Mouse (Mus musculus): ENCODE measurements around the gene U2surp. TPM values are rescaled to one million over a fixed set of nuclear protein-coding genes. Genes with fewer than 3 reads are reported as not detected.
A peak's percentile ranks its signal among the peaks of the same experiment; 100 is the strongest.

The U2surp gene
- polyA plus RNA-seq, 1 experiment = 6.6 TPM

DNA sequence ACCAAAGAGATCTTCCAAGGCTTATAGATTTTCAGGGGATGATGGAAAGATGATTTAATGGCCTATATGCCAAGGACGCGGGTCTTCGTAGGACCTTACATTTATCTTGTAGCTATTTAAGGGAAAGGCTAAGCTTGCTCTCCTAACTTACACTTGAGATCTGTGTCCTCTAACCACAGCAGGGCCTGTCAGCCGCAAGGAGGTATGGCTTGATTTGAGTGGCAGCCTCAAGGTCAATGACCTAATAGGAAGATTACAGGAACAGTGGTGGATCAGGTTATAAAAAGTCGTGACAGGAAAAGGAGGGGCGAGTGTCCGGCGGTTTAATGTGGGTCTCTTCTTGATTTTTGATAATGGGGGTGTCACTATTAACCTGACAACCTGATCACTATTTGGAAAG lies 61.2 kb downstream of the U2surp start:
- 99% methylated on average over 8 of the region's 8 CpGs for WGBS
- no peaks in the 10 kb centered on the region for H3K27me3 ChIP-seq (ENCODE audit: control insufficient read depth, insufficient read depth, low read length)
- no peak overlapping the region for H3K4me3 ChIP-seq (ENCODE audit: control insufficient read depth, insufficient read depth, low read length)
- no peak for DNase-seq
- TF ChIP-seq POLR2A (IDR thresholded peaks at IDR 0.05; ENCODE audit: control insufficient read depth, extremely low read depth, insufficient read depth, low read length, poor library complexity) (no peak), CTCF (IDR thresholded peaks at IDR 0.05; ENCODE audit: borderline replicate concordance, control insufficient read depth, extremely low read depth, insufficient read depth, low read length, poor library complexity) (no peak)
- H3K36me3 ChIP-seq (ENCODE audit: control insufficient read depth, insufficient read depth, low read length) = no peaks in the 10 kb centered on the region
- no peaks in the 10 kb centered on the region for H3K4me1 ChIP-seq (replicated peaks; ENCODE audit: control insufficient read depth, insufficient read depth, low read length)
- H3K27ac ChIP-seq (ENCODE audit: control insufficient read depth, insufficient read depth, low read length) = no peak overlapping the region

DNA sequence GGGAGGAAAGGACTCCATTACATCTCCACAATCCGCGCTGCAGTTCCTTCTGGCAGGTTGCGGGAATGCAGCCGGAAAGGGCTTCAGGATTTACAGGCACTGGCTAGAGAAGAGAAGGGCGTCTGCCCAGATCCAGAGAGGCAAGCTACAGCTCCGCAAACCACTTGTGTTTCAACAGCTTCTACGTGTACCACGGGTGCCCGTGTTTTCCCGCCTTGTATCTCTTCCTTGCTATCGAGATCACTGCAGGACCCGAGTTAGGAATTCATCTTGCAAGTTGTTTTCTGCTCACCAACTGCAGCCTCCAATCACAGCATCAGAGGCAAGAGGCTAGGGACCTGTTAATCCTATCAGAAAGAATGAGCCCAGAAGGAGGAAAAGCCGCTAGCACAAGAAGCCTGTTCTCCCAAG lies 69.5 kb downstream of the U2surp start:
- H3K4me1 ChIP-seq (replicated peaks; ENCODE audit: control insufficient read depth, insufficient read depth, low read length) = no peaks in the 10 kb centered on the region
- TF ChIP-seq CTCF (IDR thresholded peaks at IDR 0.05; ENCODE audit: borderline replicate concordance, control insufficient read depth, extremely low read depth, insufficient read depth, low read length, poor library complexity) (no peak), POLR2A (IDR thresholded peaks at IDR 0.05; ENCODE audit: control insufficient read depth, extremely low read depth, insufficient read depth, low read length, poor library complexity) (no peak)
- no peak overlapping the region for H3K4me3 ChIP-seq (ENCODE audit: control insufficient read depth, insufficient read depth, low read length)
- 63% methylated on average over 13 of the region's 13 CpGs for WGBS
- no peak overlapping the region for H3K27ac ChIP-seq (ENCODE audit: control insufficient read depth, insufficient read depth, low read length)
- no peaks in the 10 kb centered on the region for H3K36me3 ChIP-seq (ENCODE audit: control insufficient read depth, insufficient read depth, low read length)
- no peak for DNase-seq
- H3K27me3 ChIP-seq (ENCODE audit: control insufficient read depth, insufficient read depth, low read length) = no peaks in the 10 kb centered on the region; the same call in 1 of the 2 replicates

DNA sequence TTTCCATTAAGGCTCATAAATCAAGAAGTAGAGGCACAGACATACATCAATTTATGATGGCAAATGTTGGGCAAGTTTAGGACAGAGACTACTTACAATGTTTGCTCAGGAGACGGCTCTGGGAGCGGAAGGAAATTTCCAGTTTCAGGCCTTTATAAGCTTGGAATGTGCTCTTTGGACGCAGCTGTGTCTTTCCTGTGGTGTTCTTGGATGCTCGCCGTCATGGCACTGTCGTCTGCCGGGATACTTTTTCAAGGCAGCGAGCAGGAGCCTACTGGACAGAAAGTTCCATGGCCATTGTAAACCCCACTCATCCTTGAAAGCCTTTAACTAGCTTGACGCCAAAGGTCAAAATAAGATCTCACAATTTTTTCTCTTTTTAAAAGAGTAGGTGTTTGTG lies 73.9 kb downstream of the U2surp start:
- TF ChIP-seq CTCF (IDR thresholded peaks at IDR 0.05; ENCODE audit: borderline replicate concordance, control insufficient read depth, extremely low read depth, insufficient read depth, low read length, poor library complexity) (no peak), POLR2A (IDR thresholded peaks at IDR 0.05; ENCODE audit: control insufficient read depth, extremely low read depth, insufficient read depth, low read length, poor library complexity) (no peak)
- no peak overlapping the region for H3K27ac ChIP-seq (ENCODE audit: control insufficient read depth, insufficient read depth, low read length)
- WGBS = 95% methylated on average over 9 of the region's 9 CpGs
- H3K36me3 ChIP-seq (ENCODE audit: control insufficient read depth, insufficient read depth, low read length) = no peaks in the 10 kb centered on the region
- H3K27me3 ChIP-seq (ENCODE audit: control insufficient read depth, insufficient read depth, low read length) = no peaks in the 10 kb centered on the region; the same call in 1 of the 2 replicates
- no peak overlapping the region for H3K4me3 ChIP-seq (ENCODE audit: control insufficient read depth, insufficient read depth, low read length)
- DNase-seq = no peak
- H3K4me1 ChIP-seq (replicated peaks; ENCODE audit: control insufficient read depth, insufficient read depth, low read length) = no peaks in the 10 kb centered on the region

DNA sequence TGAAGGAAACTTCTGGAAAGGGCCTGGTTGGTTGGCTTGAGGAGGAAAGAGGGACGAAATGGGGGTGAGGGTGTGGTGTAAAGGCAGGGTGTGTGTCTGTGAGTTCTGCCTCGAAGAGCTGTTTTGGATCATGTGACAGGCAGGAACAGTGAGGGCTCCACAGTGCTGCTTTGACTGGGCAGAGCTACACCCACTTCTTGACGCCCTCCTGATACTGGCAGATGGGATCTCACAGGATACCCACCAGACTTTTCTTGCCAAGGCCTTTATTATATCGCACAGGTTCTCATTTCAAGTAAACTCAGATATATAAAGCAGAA lies 75.5 kb downstream of the U2surp start:
- Histone ChIP-seq H3K27me3 (ENCODE audit: control insufficient read depth, insufficient read depth, low read length) (no peaks in the 10 kb centered on the region), H3K4me3 (ENCODE audit: control insufficient read depth, insufficient read depth, low read length) (no peak overlapping the region), H3K27ac (ENCODE audit: control insufficient read depth, insufficient read depth, low read length) (no peak overlapping the region), H3K36me3 (ENCODE audit: control insufficient read depth, insufficient read depth, low read length) (no peaks in the 10 kb centered on the region), H3K4me1 (replicated peaks; ENCODE audit: control insufficient read depth, insufficient read depth, low read length) (no peaks in the 10 kb centered on the region)
- TF ChIP-seq CTCF (IDR thresholded peaks at IDR 0.05; ENCODE audit: borderline replicate concordance, control insufficient read depth, extremely low read depth, insufficient read depth, low read length, poor library complexity) (no peak), POLR2A (IDR thresholded peaks at IDR 0.05; ENCODE audit: control insufficient read depth, extremely low read depth, insufficient read depth, low read length, poor library complexity) (no peak)
- WGBS = 82% methylated on average over 4 of the region's 4 CpGs
- DNase-seq = no peak

DNA sequence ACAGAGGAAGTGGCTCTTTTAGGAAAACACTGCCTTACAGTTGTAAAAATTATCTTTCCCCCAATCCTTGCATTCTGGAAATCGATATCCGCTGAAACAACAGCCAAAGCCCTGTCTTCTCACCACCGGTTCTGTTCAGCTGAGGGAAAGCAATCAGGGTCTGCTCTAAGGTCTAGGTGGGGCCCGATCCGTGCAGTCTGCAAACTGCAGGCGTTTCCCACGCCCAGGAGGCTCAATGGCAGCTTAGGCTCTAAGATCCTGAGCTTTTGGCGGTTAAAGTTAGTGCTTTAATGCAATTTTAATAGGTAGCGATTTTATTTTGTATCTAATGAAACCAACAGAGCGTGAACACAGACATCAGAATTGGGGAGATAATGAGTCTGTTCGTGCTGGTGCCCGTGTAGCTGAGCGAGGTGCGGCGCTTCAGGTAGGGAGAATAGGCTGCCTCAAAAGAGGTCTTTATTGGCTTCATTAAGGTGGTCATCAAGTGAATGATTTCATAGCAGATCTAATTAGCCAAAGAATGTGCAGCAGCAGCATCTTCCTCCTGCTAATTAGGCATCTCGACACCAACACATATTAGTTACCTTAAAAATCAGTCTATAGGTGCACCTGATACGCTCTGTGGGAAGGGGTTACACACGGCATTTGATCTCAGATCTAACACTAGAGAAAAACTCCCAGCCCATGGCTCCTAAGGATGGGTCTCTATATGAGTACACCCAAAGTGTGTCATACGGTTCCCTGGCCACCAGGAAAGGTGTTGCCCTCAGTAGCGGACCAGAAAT lies 76.1 kb downstream of the U2surp start:
- DNase-seq = no peak
- whole genome bisulfite sequencing = 92% methylated on average over 20 of the region's 20 CpGs
- Histone ChIP-seq H3K27me3 (ENCODE audit: control insufficient read depth, insufficient read depth, low read length) (no peaks in the 10 kb centered on the region), H3K4me1 (replicated peaks; ENCODE audit: control insufficient read depth, insufficient read depth, low read length) (no peaks in the 10 kb centered on the region), H3K27ac (ENCODE audit: control insufficient read depth, insufficient read depth, low read length) (no peak overlapping the region), H3K36me3 (ENCODE audit: control insufficient read depth, insufficient read depth, low read length) (no peaks in the 10 kb centered on the region), H3K4me3 (ENCODE audit: control insufficient read depth, insufficient read depth, low read length) (no peak overlapping the region)
- no peak for TF ChIP-seq POLR2A (IDR thresholded peaks at IDR 0.05; ENCODE audit: control insufficient read depth, extremely low read depth, insufficient read depth, low read length, poor library complexity)
- TF ChIP-seq CTCF (IDR thresholded peaks at IDR 0.05; ENCODE audit: borderline replicate concordance, control insufficient read depth, extremely low read depth, insufficient read depth, low read length, poor library complexity) = no peak

DNA sequence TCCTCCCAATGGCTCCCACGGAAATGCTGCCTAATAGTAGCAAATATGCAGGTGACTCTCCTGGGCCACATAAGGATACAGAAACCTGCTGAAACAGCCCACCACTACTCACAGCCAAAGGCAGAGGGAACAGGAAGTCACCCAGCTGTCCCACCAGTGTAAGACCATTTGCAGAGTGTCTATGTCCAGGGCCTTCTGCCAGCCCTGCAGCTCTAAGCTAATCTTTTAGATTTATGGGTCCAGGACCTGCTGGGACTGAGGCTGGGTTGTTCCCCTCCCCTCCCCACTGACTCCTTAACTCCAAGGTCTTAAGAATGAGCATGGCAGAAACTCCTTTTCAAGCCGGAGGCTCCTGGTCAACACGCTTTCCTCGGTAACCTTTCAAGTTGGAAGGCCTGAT lies 83.5 kb downstream of the U2surp start:
- Histone ChIP-seq H3K27ac (ENCODE audit: control insufficient read depth, insufficient read depth, low read length) (no peak overlapping the region), H3K36me3 (ENCODE audit: control insufficient read depth, insufficient read depth, low read length) (no peaks in the 10 kb centered on the region), H3K4me3 (ENCODE audit: control insufficient read depth, insufficient read depth, low read length) (no peak overlapping the region), H3K27me3 (ENCODE audit: control insufficient read depth, insufficient read depth, low read length) (no peaks in the 10 kb centered on the region), H3K4me1 (replicated peaks; ENCODE audit: control insufficient read depth, insufficient read depth, low read length) (no peaks in the 10 kb centered on the region)
- DNase-seq = no peak
- TF ChIP-seq CTCF (IDR thresholded peaks at IDR 0.05; ENCODE audit: borderline replicate concordance, control insufficient read depth, extremely low read depth, insufficient read depth, low read length, poor library complexity) (no peak), POLR2A (IDR thresholded peaks at IDR 0.05; ENCODE audit: control insufficient read depth, extremely low read depth, insufficient read depth, low read length, poor library complexity) (no peak)
- 91% methylated on average over 4 of the region's 4 CpGs for WGBS

DNA sequence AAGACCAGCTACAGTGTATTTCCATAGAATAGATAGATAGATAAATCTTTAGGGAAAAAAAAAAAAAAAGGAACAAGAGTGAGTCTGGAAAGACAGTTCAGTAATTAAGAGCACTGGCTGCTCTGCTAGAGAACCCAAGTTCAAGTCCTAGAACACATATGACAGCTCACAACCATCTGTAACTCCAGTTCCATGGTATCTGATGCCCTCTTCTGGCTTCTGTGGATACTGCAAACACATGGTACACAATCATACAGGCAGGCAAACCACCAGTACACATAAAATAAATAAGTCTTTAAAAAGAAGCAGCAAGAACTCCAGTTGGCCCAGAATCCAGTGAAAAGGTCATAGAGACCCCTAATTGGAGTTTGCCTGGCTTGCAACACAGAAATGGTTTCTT lies 97.9 kb downstream of the U2surp start:
- TF ChIP-seq POLR2A (IDR thresholded peaks at IDR 0.05; ENCODE audit: control insufficient read depth, extremely low read depth, insufficient read depth, low read length, poor library complexity) (no peak), CTCF (IDR thresholded peaks at IDR 0.05; ENCODE audit: borderline replicate concordance, control insufficient read depth, extremely low read depth, insufficient read depth, low read length, poor library complexity) (no peak)
- no peak overlapping the region for H3K4me3 ChIP-seq (ENCODE audit: control insufficient read depth, insufficient read depth, low read length)
- peak; percentile 12 for DNase-seq
- H3K4me1 ChIP-seq (replicated peaks; ENCODE audit: control insufficient read depth, insufficient read depth, low read length) = no peaks in the 10 kb centered on the region
- H3K27me3 ChIP-seq (ENCODE audit: control insufficient read depth, insufficient read depth, low read length) = no peaks in the 10 kb centered on the region; the same call in 1 of the 2 replicates
- no peaks in the 10 kb centered on the region for H3K36me3 ChIP-seq (ENCODE audit: control insufficient read depth, insufficient read depth, low read length)
- H3K27ac ChIP-seq (ENCODE audit: control insufficient read depth, insufficient read depth, low read length) = no peak overlapping the region

All from thymus, adult 2 months (tissue).